Mouse (Mus musculus) adrenal gland, adult 8-10 months (tissue): Measurements from ENCODE around the gene Arhgap42. TPM values are rescaled to one million over a fixed set of nuclear protein-coding genes. Genes with fewer than 3 reads are reported as not detected.

Source experiments
- DNase-seq: peaks from one replicate; pipeline ENCODE4 v3.0.0; 2022
- total RNA-seq, 4 experiments: library from RNA; stranded (reverse); gene quantifications; 2 replicates each; pipeline ENCODE4 v1.2.4; 2022

The Arhgap42 gene
- total RNA-seq, 4 experiments from 2014 or later = 20.5 to 41.4 (median 27.8) TPM

- no peak for DNase-seq
These were observed 237.7 kb downstream of the Arhgap42 start for GRCm38 (mm10) chr9:9001170-9001569.

GRCm38 (mm10) chr9:8996494-8996893 is 242.4 kb downstream of the Arhgap42 start:
- no peak for DNase-seq

- no peak for DNase-seq
These were observed 256.6 kb downstream of the Arhgap42 start for GRCm38 (mm10) chr9:8982315-8982714.

GRCm38 (mm10) chr9:8977775-8978174 is 261.1 kb downstream of the Arhgap42 start:
- no peak for DNase-seq

- no peak for DNase-seq
These were observed 267.4 kb downstream of the Arhgap42 start, which contains the start of gene Gm16485 for GRCm38 (mm10) chr9:8971491-8971890. Gene Gm16485 (plus strand): TSS chr9:8971791.

GRCm38 (mm10) chr9:8970240-8970639 is 268.7 kb downstream of the Arhgap42 start:
- no peak for DNase-seq

GRCm38 (mm10) chr9:8964512-8965133 is 274.3 kb downstream of the Arhgap42 start:
- peak; percentile 20 for DNase-seq

GRCm38 (mm10) chr9:8953306-8953705 is 285.6 kb downstream of the Arhgap42 start:
- no peak for DNase-seq
